Mouse (Mus musculus) MEL (cell line): ENCODE measurements around the gene Smim20. TPM values are rescaled to one million over a fixed set of nuclear protein-coding genes. Genes with fewer than 3 reads are reported as not detected.

ENCODE experiments used
- DNase-seq: peaks from one replicate; pipeline ENCODE4 v3.0.0; 2011; ENCODE audit warnings: low read depth, low spot score
- H3K27ac ChIP-seq: 2 replicates; pipeline ENCODE4 v1.5.1; 2012; ENCODE audit warnings: low read depth, mild to moderate bottlenecking, control low read depth, low read length, moderate library complexity; ENCODE audit not compliant: control insufficient read depth
- H3K27me3 ChIP-seq, 2 experiments: fragments of 150-350 bp in 1 of 2; sonication (generic) in 1 of 2; 2 replicates each; pipeline ENCODE4 v1.6.1; 2012; ENCODE audit warnings: low read length in 2 of 2, mild to moderate bottlenecking in 2 of 2, improper control_type of control experiment in 1 of 2, moderate library complexity in 1 of 2; ENCODE audit not compliant: insufficient read depth in 2 of 2, control insufficient read depth in 1 of 2
- H3K36me3 ChIP-seq, 2 experiments: 2 replicates each; pipeline ENCODE4 v1.6.1; 2012 to 2014; ENCODE audit warnings: low read length in 2 of 2, improper control_type of control experiment in 1 of 2, inconsistent platforms in 1 of 2, mild to moderate bottlenecking in 1 of 2; ENCODE audit not compliant: insufficient read depth in 2 of 2, control insufficient read depth in 1 of 2
- H3K4me1 ChIP-seq, 2 experiments: fragments of 150-350 bp in 1 of 2; sonication (generic) in 1 of 2; 2 replicates each; pipeline ENCODE4 v1.6.1; 2012; ENCODE audit warnings: low read length in 2 of 2, improper control_type of control experiment in 1 of 2, mild to moderate bottlenecking in 1 of 2; ENCODE audit not compliant: insufficient read depth in 2 of 2, control insufficient read depth in 1 of 2
- H3K4me3 ChIP-seq, 2 experiments: fragments of 150-350 bp in 1 of 2; sonication (generic) in 1 of 2; 2 replicates each; pipeline ENCODE4 v1.5.1; 2012; ENCODE audit warnings: low read depth in 2 of 2, low read length in 2 of 2, mild to moderate bottlenecking in 2 of 2, moderate library complexity in 2 of 2, control low read depth in 1 of 2, improper control_type of control experiment in 1 of 2; ENCODE audit not compliant: control insufficient read depth in 1 of 2, insufficient read depth in 1 of 2
- H3K79me2 ChIP-seq: 2 replicates; pipeline ENCODE4 v1.6.1; 2012; ENCODE audit warnings: mild to moderate bottlenecking, low read length, moderate library complexity; ENCODE audit not compliant: control insufficient read depth, poor library complexity, insufficient read depth
- H3K9ac ChIP-seq: 2 replicates; pipeline ENCODE4 v1.6.1; 2012; ENCODE audit warnings: low read depth, mild to moderate bottlenecking, control low read depth, low read length, moderate library complexity; ENCODE audit not compliant: control insufficient read depth, poor library complexity, severe bottlenecking
- H3K9me3 ChIP-seq: fragments of 150-350 bp; sonication (generic); replicated peaks from 2 replicates; pipeline ENCODE4 v1.6.1; 2012; ENCODE audit warnings: mild to moderate bottlenecking, low read length, improper control_type of control experiment, moderate library complexity; ENCODE audit not compliant: insufficient read depth
- BHLHE40 ChIP-seq: IDR thresholded peaks from 2 replicates; pipeline ENCODE4 v1.6.1; 2012; ENCODE audit warnings: low read depth, mild to moderate bottlenecking, inconsistent platforms, low read length, improper control_type of control experiment, borderline replicate concordance
- ELF1 ChIP-seq: IDR thresholded peaks from 2 replicates; pipeline ENCODE4 v1.6.1; 2014; ENCODE audit warnings: low read depth, mild to moderate bottlenecking, inconsistent platforms, low read length, improper control_type of control experiment, moderate library complexity
- GABPA ChIP-seq: IDR thresholded peaks from 2 replicates; pipeline ENCODE4 v1.6.1; 2012; ENCODE audit warnings: low read depth, mild to moderate bottlenecking, inconsistent platforms, low read length, improper control_type of control experiment, moderate library complexity
- JUND ChIP-seq: IDR thresholded peaks from 2 replicates; pipeline ENCODE4 v1.6.1; 2011; ENCODE audit warnings: low read depth, mild to moderate bottlenecking, improper control_type of control experiment, low read length
- KAT2A ChIP-seq: conservative IDR thresholded peaks from 2 replicates; pipeline ENCODE4 v1.6.1; 2012; ENCODE audit warnings: low read depth, low read length, improper control_type of control experiment, inconsistent platforms
- MAX ChIP-seq: IDR thresholded peaks from 2 replicates; pipeline ENCODE4 v1.6.1; 2011; ENCODE audit warnings: low read length, improper control_type of control experiment
- MAZ ChIP-seq: IDR thresholded peaks from 2 replicates; pipeline ENCODE4 v1.6.1; 2012; ENCODE audit warnings: low read depth, mild to moderate bottlenecking, inconsistent platforms, low read length, improper control_type of control experiment
- MXI1 ChIP-seq: IDR thresholded peaks from 2 replicates; pipeline ENCODE4 v1.6.1; 2011; ENCODE audit warnings: mild to moderate bottlenecking, low read depth, low read length, improper control_type of control experiment
- MYC ChIP-seq: IDR thresholded peaks from 2 replicates; pipeline ENCODE4 v1.6.1; 2011; ENCODE audit warnings: low read depth, mild to moderate bottlenecking, low read length, improper control_type of control experiment, moderate library complexity
- NELFE ChIP-seq: IDR thresholded peaks from 2 replicates; pipeline ENCODE4 v1.6.1; 2011; ENCODE audit warnings: low read depth, low read length, improper control_type of control experiment
- POLR2A ChIP-seq, 2 experiments: IDR thresholded peaks; 2 replicates each; pipeline ENCODE4 v1.6.1; 2011 to 2012; ENCODE audit warnings: low read length in 2 of 2, mild to moderate bottlenecking in 2 of 2, control low read depth in 1 of 2, improper control_type of control experiment in 1 of 2, low read depth in 1 of 2, moderate library complexity in 1 of 2; ENCODE audit not compliant: control insufficient read depth in 1 of 2, insufficient read depth in 1 of 2, poor library complexity in 1 of 2
- POLR2AphosphoS2 ChIP-seq: IDR thresholded peaks from 2 replicates; pipeline ENCODE4 v1.6.1; 2011; ENCODE audit warnings: low read length, improper control_type of control experiment
- POLR2AphosphoS5 ChIP-seq: IDR thresholded peaks from 2 replicates; pipeline ENCODE4 v1.6.1; 2012; ENCODE audit warnings: low read depth, borderline replicate concordance, mild to moderate bottlenecking, inconsistent platforms, low read length, moderate library complexity, mixed read lengths
- RCOR1 ChIP-seq: IDR thresholded peaks from 2 replicates; pipeline ENCODE4 v1.6.1; 2012; ENCODE audit warnings: low read depth, mild to moderate bottlenecking, inconsistent platforms, low read length, improper control_type of control experiment
- SIN3A ChIP-seq: IDR thresholded peaks from 2 replicates; pipeline ENCODE4 v1.6.1; 2012; ENCODE audit warnings: low read length, improper control_type of control experiment, inconsistent platforms
- SMC3 ChIP-seq: IDR thresholded peaks from 2 replicates; pipeline ENCODE4 v1.6.1; 2011; ENCODE audit warnings: low read depth, low read length, improper control_type of control experiment
- TAL1 ChIP-seq: IDR thresholded peaks from 2 replicates; pipeline ENCODE4 v1.6.1; 2012; ENCODE audit warnings: mild to moderate bottlenecking, inconsistent platforms, low read length, moderate library complexity, mixed read lengths
- UBTF ChIP-seq: IDR thresholded peaks from 2 replicates; pipeline ENCODE4 v1.6.1; 2012; ENCODE audit warnings: low read depth, mild to moderate bottlenecking, inconsistent platforms, low read length, improper control_type of control experiment, moderate library complexity, borderline replicate concordance; ENCODE audit not compliant: insufficient read depth
- USF1 ChIP-seq: IDR thresholded peaks from 2 replicates; pipeline ENCODE4 v1.6.1; 2014; ENCODE audit warnings: low read depth, mild to moderate bottlenecking, inconsistent platforms, low read length, improper control_type of control experiment, moderate library complexity
- USF2 ChIP-seq, 2 experiments: IDR thresholded peaks; 2 replicates each; pipeline ENCODE4 v1.6.1; 2011 to 2012; ENCODE audit warnings: improper control_type of control experiment in 2 of 2, low read length in 2 of 2, borderline replicate concordance in 1 of 2, inconsistent platforms in 1 of 2, low read depth in 1 of 2, mild to moderate bottlenecking in 1 of 2; ENCODE audit not compliant: insufficient read depth in 1 of 2
- ZC3H11A ChIP-seq: IDR thresholded peaks from 2 replicates; pipeline ENCODE4 v1.6.1; 2012; ENCODE audit warnings: low read depth, mild to moderate bottlenecking, inconsistent platforms, low read length, improper control_type of control experiment
- ZNF384 ChIP-seq: IDR thresholded peaks from 2 replicates; pipeline ENCODE4 v1.6.1; 2012; ENCODE audit warnings: low read depth, mild to moderate bottlenecking, inconsistent platforms, low read length, improper control_type of control experiment
- polyA plus RNA-seq, 2 experiments: library from polyadenylated mRNA; stranded (reverse) in 1 of 2; unstranded in 1 of 2; fragments of >175 nt in 1 of 2; fragments of >200 nt in 1 of 2; gene quantifications; 2 replicates each; pipeline versions ENCODE4 v1.2.1 to v1.2.4; 2012; ENCODE audit warnings: low replicate concordance in 2 of 2, low read depth in 1 of 2; ENCODE audit not compliant: insufficient read length in 2 of 2, insufficient read depth in 1 of 2, missing spikeins in 1 of 2
- total RNA-seq: library from RNA; depleted of rRNA; stranded (reverse); fragments of 300-350 nt; gene quantifications from 2 replicates; pipeline ENCODE4 v1.2.3, GENCODE M21; 2012

Smim20 gene
- total and polyA plus RNA-seq, 3 experiments = 54.5 to 57.7 TPM; not detected in 1

DNA sequence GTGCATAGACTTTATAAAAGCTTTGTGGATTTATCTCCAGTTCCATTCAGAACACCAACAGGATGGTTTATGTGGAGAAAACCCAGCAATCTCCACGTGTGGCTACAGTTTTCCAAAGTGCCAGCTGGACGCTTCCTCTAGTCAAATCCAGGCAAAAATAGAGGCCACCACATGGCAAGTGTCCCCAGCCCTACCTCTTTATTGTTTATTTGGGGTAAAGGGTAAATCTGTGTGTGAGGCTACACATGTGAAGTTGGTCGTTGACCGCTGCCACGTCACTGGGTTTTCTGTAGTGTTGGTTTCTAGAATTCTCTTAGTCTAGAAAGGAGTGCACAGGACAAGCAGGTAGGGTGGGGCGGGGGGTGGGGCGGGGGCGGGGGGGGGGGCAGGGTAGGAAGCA lies 30.1 kb upstream of the Smim20 start:
- TF ChIP-seq USF1 (no peak), ELF1 (no peak), MAZ (no peak), BHLHE40 (no peak), KAT2A (no peak), NELFE (no peak), POLR2AphosphoS2 (no peak), POLR2A (IDR thresholded peaks at IDR 0.05; ENCODE audit: control insufficient read depth in 1 of 2, insufficient read depth in 1 of 2, low read depth in 1 of 2, low read length in 2 of 2, poor library complexity in 1 of 2) (no peak), USF2 (IDR thresholded peaks at IDR 0.05; ENCODE audit: borderline replicate concordance in 1 of 2, insufficient read depth in 1 of 2, low read depth in 1 of 2, low read length in 2 of 2) (no peak), ZNF384 (no peak), SMC3 (no peak), UBTF (no peak)
- no peaks in the 10 kb centered on the region for H3K4me1 ChIP-seq
- H3K27me3 ChIP-seq = no peaks in the 10 kb centered on the region; a peak in 1 of 4 replicates
- no peak for DNase-seq
- no peak overlapping the region for H3K27ac ChIP-seq
- H3K9ac ChIP-seq = no peak overlapping the region
- no peaks in the 10 kb centered on the region for H3K79me2 ChIP-seq
- no peaks in the 10 kb centered on the region for H3K9me3 ChIP-seq
- no peaks in the 10 kb centered on the region for H3K36me3 ChIP-seq
- no peak overlapping the region for H3K4me3 ChIP-seq

DNA sequence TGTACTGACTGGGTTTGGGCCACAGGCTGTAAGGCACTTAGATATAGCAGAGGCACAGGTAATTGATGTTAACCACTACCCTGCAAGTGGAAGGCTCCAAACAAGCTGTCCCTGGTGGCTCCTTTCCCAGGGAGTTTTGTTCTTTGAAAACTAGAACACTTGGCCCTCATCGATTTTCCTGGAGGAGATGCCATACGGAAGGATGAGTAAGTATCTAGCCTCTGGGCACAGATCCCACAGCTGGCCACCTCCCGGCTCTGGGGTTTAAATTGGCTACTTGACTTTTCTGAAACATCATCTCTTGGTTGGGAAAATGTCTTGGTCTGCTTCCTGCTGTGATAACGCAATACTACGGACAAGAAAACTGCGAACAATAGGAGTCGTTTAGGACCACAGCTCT lies 28.1 kb upstream of the Smim20 start:
- Histone ChIP-seq H3K27ac (no peak overlapping the region), H3K27me3 (no peaks in the 10 kb centered on the region; a peak in 1 of 4 replicates), H3K4me1 (no peaks in the 10 kb centered on the region), H3K36me3 (no peaks in the 10 kb centered on the region), H3K9me3 (no peaks in the 10 kb centered on the region), H3K79me2 (no peaks in the 10 kb centered on the region), H3K4me3 (no peak overlapping the region), H3K9ac (no peak overlapping the region)
- no peak for DNase-seq
- TF ChIP-seq MAX (no peak), POLR2A (IDR thresholded peaks at IDR 0.05; ENCODE audit: control insufficient read depth in 1 of 2, insufficient read depth in 1 of 2, low read depth in 1 of 2, low read length in 2 of 2, poor library complexity in 1 of 2) (no peak), NELFE (no peak), MYC (no peak), USF2 (IDR thresholded peaks at IDR 0.05; ENCODE audit: borderline replicate concordance in 1 of 2, insufficient read depth in 1 of 2, low read depth in 1 of 2, low read length in 2 of 2) (no peak), TAL1 (no peak)

DNA sequence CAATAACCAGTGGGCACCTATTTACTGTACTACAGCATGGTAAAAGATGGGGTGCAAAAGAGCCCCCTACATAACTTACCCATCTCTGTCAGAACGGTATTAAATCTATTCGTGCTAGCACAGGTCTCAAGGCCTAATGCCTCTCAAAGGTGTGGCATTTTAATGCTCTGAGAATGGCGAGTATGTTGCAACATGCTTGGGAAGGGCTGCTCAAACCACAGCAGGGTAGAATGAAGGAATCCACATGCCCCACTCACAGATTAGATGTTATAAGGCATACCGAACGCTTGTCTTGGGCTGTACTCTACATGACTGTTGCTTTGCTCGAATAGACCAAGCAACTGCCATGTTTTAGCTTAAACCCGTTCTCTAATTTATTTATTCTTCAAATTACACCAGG lies 27.7 kb upstream of the Smim20 start:
- Histone ChIP-seq H3K9ac (no peak overlapping the region), H3K79me2 (no peaks in the 10 kb centered on the region)

More for the DNA sequence above, 27.7 kb upstream of the Smim20 start:
- Histone ChIP-seq H3K4me3 (no peak overlapping the region), H3K36me3 (no peaks in the 10 kb centered on the region), H3K27me3 (no peaks in the 10 kb centered on the region; a peak in 1 of 4 replicates), H3K9me3 (no peaks in the 10 kb centered on the region), H3K27ac (no peak overlapping the region), H3K4me1 (no peaks in the 10 kb centered on the region)
- no peak for TF ChIP-seq ELF1
- no peak for TF ChIP-seq POLR2A (IDR thresholded peaks at IDR 0.05; ENCODE audit: control insufficient read depth in 1 of 2, insufficient read depth in 1 of 2, low read depth in 1 of 2, low read length in 2 of 2, poor library complexity in 1 of 2)
- no peak for TF ChIP-seq SIN3A
- TF ChIP-seq ZC3H11A = no peak
- TF ChIP-seq POLR2AphosphoS5 = no peak
- no peak for TF ChIP-seq MYC
- TF ChIP-seq NELFE = no peak
- no peak for TF ChIP-seq JUND
- no peak for TF ChIP-seq MXI1
- no peak for TF ChIP-seq SMC3
- no peak for TF ChIP-seq GABPA
- no peak for TF ChIP-seq RCOR1
- DNase-seq = no peak
